Mouse (Mus musculus) embryonic facial prominence, embryonic 13.5 days (tissue): ENCODE results near the gene Hs3st3a1. TPM values are rescaled to one million over a fixed set of nuclear protein-coding genes. Genes with fewer than 3 reads are reported as not detected.
A peak's percentile ranks its signal among the peaks of the same experiment; 100 is the strongest.

Experiments
- ATAC-seq: fragments of 200-750 bp; cut with Nextera tagmentation; 2 replicates; pipeline ENCODE4 v1.8.0; 2017; ENCODE audit warnings: low read depth; ENCODE audit not compliant: insufficient number of reproducible peaks, insufficient read depth, low FRiP score, low TSS enrichment
- H3K27ac ChIP-seq: fragments of 300-500 bp; sonication (generic); 2 replicates; pipeline ENCODE4 v1.5.1; 2015; ENCODE audit warnings: moderate library complexity, mild to moderate bottlenecking, inconsistent platforms
- H3K27me3 ChIP-seq: fragments of 300-500 bp; sonication (generic); 2 replicates; pipeline ENCODE4 v1.6.1; 2015; ENCODE audit warnings: mild to moderate bottlenecking, inconsistent platforms
- H3K36me3 ChIP-seq: fragments of 300-500 bp; sonication (generic); 2 replicates; pipeline ENCODE4 v1.6.1; 2015; ENCODE audit warnings: mild to moderate bottlenecking, inconsistent platforms
- H3K4me1 ChIP-seq: fragments of 300-500 bp; sonication (generic); 2 replicates; pipeline ENCODE4 v1.6.1; 2015; ENCODE audit warnings: inconsistent platforms
- H3K4me2 ChIP-seq: fragments of 300-500 bp; sonication (generic); 2 replicates; pipeline ENCODE4 v1.6.1; 2015; ENCODE audit warnings: moderate library complexity, mild to moderate bottlenecking, inconsistent platforms
- H3K4me3 ChIP-seq: fragments of 300-500 bp; sonication (generic); 2 replicates; pipeline ENCODE4 v1.5.1; 2015; ENCODE audit warnings: mild to moderate bottlenecking, inconsistent platforms
- H3K9ac ChIP-seq: fragments of 300-500 bp; sonication (generic); 2 replicates; pipeline ENCODE4 v1.6.1; 2015; ENCODE audit warnings: mild to moderate bottlenecking, inconsistent platforms
- H3K9me3 ChIP-seq: fragments of 300-500 bp; sonication (generic); 2 replicates; pipeline ENCODE4 v1.6.1; 2016; ENCODE audit warnings: inconsistent platforms
- WGBS: fragments of 180-500 bp; shearing (Covaris S2); methylation state at CpG from one replicate; pipeline ENCODE4 v1.1.7; 2015; ENCODE audit warnings: mixed read lengths; 5-methylcytosine and 5-hydroxymethylcytosine counted together
- polyA plus RNA-seq: library from polyadenylated mRNA; unstranded; fragments of >200 nt; fragmentation: Nextera tagmentation; extraction: Ambion mirVana; gene quantifications from 2 replicates; pipeline ENCODE4 v1.2.1, GENCODE M21; 2015

The Hs3st3a1 gene
- polyA plus RNA-seq, 1 experiment from 2014 or later = 3.7 TPM

DNA sequence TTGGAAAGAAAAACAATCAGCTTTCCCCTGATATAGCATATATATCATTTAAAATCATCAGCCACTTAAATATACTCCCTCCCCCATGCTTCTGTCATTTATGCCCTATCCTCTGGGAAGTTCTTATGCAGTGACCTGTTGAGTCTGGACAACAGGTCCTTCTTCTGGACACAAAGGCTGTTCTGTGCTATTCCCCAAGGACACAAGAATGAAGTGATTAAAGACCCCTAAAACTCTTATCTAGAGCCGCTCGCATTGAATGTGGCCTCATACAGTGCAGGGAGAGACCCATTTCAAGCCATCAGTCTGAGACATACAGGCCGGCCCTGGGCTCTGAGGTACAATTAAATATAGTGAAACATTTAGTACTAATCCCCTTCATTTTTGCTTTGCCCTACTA lies 2.6 kb downstream of the Hs3st3a1 start:
- ATAC-seq = no peak
- Histone ChIP-seq H3K4me1 (peaks cover 25% of the 10 kb centered on the region), H3K9me3 (0 out of 2 replicates have a peak, but pooled peaks cover 2% of the 10 kb centered on the region), H3K27ac (no peak overlapping the region), H3K9ac (no peak overlapping the region), H3K4me2 (peak overlapping the region; percentile 98), H3K4me3 (peak overlapping the region; percentile 63), H3K27me3 (peaks cover 14% of the 10 kb centered on the region), H3K36me3 (no peaks in the 10 kb centered on the region)
- 47% methylated on average over 3 of the region's 3 CpGs for WGBS

- Histone ChIP-seq H3K9me3 (0 out of 2 replicates have a peak, but pooled peaks cover 1% of the 10 kb centered on the region), H3K4me2 (peak overlapping the region; percentile 35), H3K4me1 (peaks cover 24% of the 10 kb centered on the region), H3K9ac (no peak overlapping the region), H3K27ac (no peak overlapping the region), H3K4me3 (peak overlapping the region; percentile 63), H3K27me3 (peaks cover 14% of the 10 kb centered on the region), H3K36me3 (no peaks in the 10 kb centered on the region)
- no peak for ATAC-seq
- WGBS = 28% methylated on average over 3 of the region's 3 CpGs
These were observed 3.8 kb downstream of the Hs3st3a1 start for GRCm38 (mm10) chr11:64438909-64439308.

DNA sequence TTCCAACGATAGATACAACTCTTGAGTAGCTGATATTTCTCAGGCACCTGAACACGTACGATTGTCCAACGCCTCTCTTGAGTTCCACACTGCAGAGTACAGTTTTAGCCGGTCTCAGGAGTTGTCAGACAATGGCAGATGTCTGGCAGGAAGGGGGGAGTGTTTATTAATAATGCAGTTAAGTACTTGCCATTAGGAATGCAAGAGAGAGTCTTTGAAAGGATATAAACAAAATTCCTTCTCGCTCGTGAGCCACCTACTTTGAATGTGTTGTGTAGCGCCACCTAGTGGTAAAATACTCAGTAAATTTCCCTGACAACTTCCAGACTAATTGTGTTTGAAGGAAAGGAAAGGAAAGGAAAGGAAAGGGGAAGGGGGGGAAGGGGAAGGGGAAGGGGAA lies 7.0 kb downstream of the Hs3st3a1 start:
- WGBS = 34% methylated on average over 8 of the region's 8 CpGs
- peaks cover 17% of the 10 kb centered on the region for H3K4me1 ChIP-seq
- peaks cover 11% of the 10 kb centered on the region; the same call in 1 of the 2 replicates for H3K27me3 ChIP-seq
- H3K36me3 ChIP-seq = no peaks in the 10 kb centered on the region
- ATAC-seq = no peak
- no peak overlapping the region for H3K4me3 ChIP-seq
- no peak overlapping the region for H3K27ac ChIP-seq
- H3K9ac ChIP-seq = no peak overlapping the region
- H3K4me2 ChIP-seq = peak overlapping the region; percentile 21
- H3K9me3 ChIP-seq = no peaks in the 10 kb centered on the region

GRCm38 (mm10) chr11:64442701-64443100 lies 7.6 kb downstream of the Hs3st3a1 start:
- H3K27ac ChIP-seq = no peak overlapping the region
- peaks cover 9% of the 10 kb centered on the region; the same call in 1 of the 2 replicates for H3K27me3 ChIP-seq
- H3K9me3 ChIP-seq = no peaks in the 10 kb centered on the region
- no peaks in the 10 kb centered on the region for H3K36me3 ChIP-seq
- WGBS = 22% methylated on average over 3 of the region's 3 CpGs
- peaks cover 18% of the 10 kb centered on the region for H3K4me1 ChIP-seq
- ATAC-seq = no peak
- no peak overlapping the region for H3K4me3 ChIP-seq
- H3K4me2 ChIP-seq = no peak overlapping the region
- H3K9ac ChIP-seq = no peak overlapping the region

DNA sequence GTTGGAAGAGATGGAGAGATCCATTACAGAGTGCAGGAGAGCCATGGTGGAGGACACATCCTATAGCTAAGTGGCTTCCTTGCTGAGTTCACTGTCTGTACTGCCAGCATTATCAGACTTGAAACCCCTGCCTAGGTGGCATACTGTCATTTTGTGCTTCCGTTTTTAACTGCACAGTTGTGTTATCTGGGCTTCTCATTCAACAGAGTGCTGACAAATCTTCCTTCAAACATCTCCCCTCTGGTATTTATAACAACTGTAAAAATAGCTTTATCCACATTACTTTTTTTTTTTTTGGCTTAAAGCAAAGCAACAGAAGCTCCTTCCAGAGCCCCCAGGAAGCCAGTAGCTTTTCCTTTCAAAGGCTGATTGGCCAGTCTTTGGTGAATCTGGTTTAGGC lies 10.1 kb downstream of the Hs3st3a1 start:
- Histone ChIP-seq H3K4me3 (no peak overlapping the region), H3K4me1 (peaks cover 21% of the 10 kb centered on the region; the same call in 1 of the 2 replicates), H3K27ac (no peak overlapping the region), H3K27me3 (peaks cover 6% of the 10 kb centered on the region; the same call in 1 of the 2 replicates), H3K9ac (no peak overlapping the region), H3K9me3 (no peaks in the 10 kb centered on the region), H3K36me3 (no peaks in the 10 kb centered on the region), H3K4me2 (no peak overlapping the region)
- no peak for ATAC-seq
- WGBS = 89% methylated on average over 1 of the region's 1 CpGs

- no peak overlapping the region for H3K4me3 ChIP-seq
- H3K36me3 ChIP-seq = no peaks in the 10 kb centered on the region
- H3K4me2 ChIP-seq = no peak overlapping the region
- 74% methylated on average over 9 of the region's 9 CpGs for WGBS
- 0 out of 2 replicates have a peak, but pooled peaks cover 2% of the 10 kb centered on the region for H3K27me3 ChIP-seq
- no peak overlapping the region for H3K9ac ChIP-seq
- H3K4me1 ChIP-seq = peaks cover 14% of the 10 kb centered on the region; the same call in 1 of the 2 replicates
- no peak for ATAC-seq
- H3K27ac ChIP-seq = no peak overlapping the region
- no peaks in the 10 kb centered on the region for H3K9me3 ChIP-seq
These were observed 13.6 kb downstream of the Hs3st3a1 start for GRCm38 (mm10) chr11:64448586-64449315.

- ATAC-seq = no peak
- H3K4me1 ChIP-seq = no peaks in the 10 kb centered on the region
- no peak overlapping the region for H3K9ac ChIP-seq
- H3K27ac ChIP-seq = no peak overlapping the region
- no peak overlapping the region for H3K4me3 ChIP-seq
- H3K9me3 ChIP-seq = no peaks in the 10 kb centered on the region
- H3K4me2 ChIP-seq = no peak overlapping the region
- no peaks in the 10 kb centered on the region for H3K36me3 ChIP-seq
- WGBS = 77% methylated on average over 3 of the region's 3 CpGs
- H3K27me3 ChIP-seq = no peaks in the 10 kb centered on the region
These were observed 26.6 kb downstream of the Hs3st3a1 start for GRCm38 (mm10) chr11:64461746-64462145.

- Histone ChIP-seq H3K27ac (no peak overlapping the region), H3K4me1 (peaks cover 13% of the 10 kb centered on the region), H3K4me3 (no peak overlapping the region), H3K9me3 (no peaks in the 10 kb centered on the region), H3K27me3 (no peaks in the 10 kb centered on the region), H3K4me2 (no peak overlapping the region), H3K36me3 (no peaks in the 10 kb centered on the region), H3K9ac (no peak overlapping the region)
- ATAC-seq = no peak
- WGBS = 70% methylated on average over 4 of the region's 4 CpGs
These were observed 33.6 kb downstream of the Hs3st3a1 start for GRCm38 (mm10) chr11:64468737-64469136.

DNA sequence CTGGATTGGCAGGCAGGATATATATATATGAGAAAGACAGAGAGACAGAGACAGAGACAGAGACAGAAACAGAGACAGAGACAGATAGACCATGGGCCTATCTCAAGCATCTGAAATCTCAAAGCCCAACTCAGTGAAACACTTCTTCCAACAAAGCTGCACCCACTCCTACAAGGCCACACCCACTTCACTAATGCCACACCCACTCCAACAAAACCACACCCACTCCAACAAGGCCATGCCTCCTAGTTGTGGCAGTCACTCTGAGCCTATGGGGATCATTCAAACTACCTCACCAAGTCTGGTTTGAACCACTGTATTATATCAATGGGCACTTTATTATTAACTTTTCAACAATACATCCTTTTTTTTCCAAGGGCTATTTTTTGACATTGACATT lies 35.6 kb downstream of the Hs3st3a1 start:
- Histone ChIP-seq H3K27me3 (no peaks in the 10 kb centered on the region), H3K36me3 (no peaks in the 10 kb centered on the region), H3K9me3 (no peaks in the 10 kb centered on the region), H3K9ac (no peak overlapping the region), H3K27ac (no peak overlapping the region), H3K4me3 (no peak overlapping the region), H3K4me1 (peaks cover 13% of the 10 kb centered on the region), H3K4me2 (no peak overlapping the region)
- no peak for ATAC-seq

- ATAC-seq = no peak
- peaks cover 13% of the 10 kb centered on the region for H3K4me1 ChIP-seq
- no peak overlapping the region for H3K9ac ChIP-seq
- H3K9me3 ChIP-seq = no peaks in the 10 kb centered on the region
- WGBS = 43% methylated on average over 3 of the region's 3 CpGs
- H3K27ac ChIP-seq = no peak overlapping the region
- H3K27me3 ChIP-seq = no peaks in the 10 kb centered on the region
- no peak overlapping the region for H3K4me2 ChIP-seq
- H3K4me3 ChIP-seq = no peak overlapping the region
- no peaks in the 10 kb centered on the region for H3K36me3 ChIP-seq
These were observed 38.5 kb downstream of the Hs3st3a1 start for GRCm38 (mm10) chr11:64473679-64474078.

DNA sequence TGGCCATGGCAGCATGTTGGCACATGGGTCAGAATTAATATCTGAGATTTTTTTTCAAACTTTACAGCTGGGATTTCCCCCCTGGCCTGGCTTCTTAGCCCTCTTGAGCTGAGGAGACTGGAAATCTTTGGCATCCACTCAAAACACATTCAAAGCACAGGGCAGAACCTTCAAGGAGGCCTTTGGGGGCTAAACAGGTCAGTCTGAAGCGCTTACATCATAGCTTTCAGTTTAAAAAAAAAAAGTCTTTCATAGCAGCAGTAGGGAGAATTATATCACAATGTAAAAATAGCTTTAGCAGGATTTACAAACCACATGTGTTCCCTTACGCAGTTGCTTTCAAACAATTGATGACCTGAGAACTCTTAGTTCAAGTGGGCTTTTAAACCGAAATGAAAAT lies 46.3 kb downstream of the Hs3st3a1 start:
- H3K4me2 ChIP-seq = no peak overlapping the region
- WGBS = 89% methylated on average over 3 of the region's 3 CpGs
- no peak overlapping the region for H3K9ac ChIP-seq
- no peaks in the 10 kb centered on the region for H3K27me3 ChIP-seq
- no peak for ATAC-seq
- H3K36me3 ChIP-seq = no peaks in the 10 kb centered on the region
- no peaks in the 10 kb centered on the region for H3K9me3 ChIP-seq
- H3K4me3 ChIP-seq = no peak overlapping the region
- no peak overlapping the region for H3K27ac ChIP-seq
- peaks cover 5% of the 10 kb centered on the region; the same call in 1 of the 2 replicates for H3K4me1 ChIP-seq
